Mouse (Mus musculus): ENCODE results near the gene Nat8f4.
"Not testable (repeated sequence)": the region's sequence is repeated elsewhere in the genome, so short reads cannot be mapped to it uniquely, and the experiment has no call there.

Gene Nat8f4

DNA sequence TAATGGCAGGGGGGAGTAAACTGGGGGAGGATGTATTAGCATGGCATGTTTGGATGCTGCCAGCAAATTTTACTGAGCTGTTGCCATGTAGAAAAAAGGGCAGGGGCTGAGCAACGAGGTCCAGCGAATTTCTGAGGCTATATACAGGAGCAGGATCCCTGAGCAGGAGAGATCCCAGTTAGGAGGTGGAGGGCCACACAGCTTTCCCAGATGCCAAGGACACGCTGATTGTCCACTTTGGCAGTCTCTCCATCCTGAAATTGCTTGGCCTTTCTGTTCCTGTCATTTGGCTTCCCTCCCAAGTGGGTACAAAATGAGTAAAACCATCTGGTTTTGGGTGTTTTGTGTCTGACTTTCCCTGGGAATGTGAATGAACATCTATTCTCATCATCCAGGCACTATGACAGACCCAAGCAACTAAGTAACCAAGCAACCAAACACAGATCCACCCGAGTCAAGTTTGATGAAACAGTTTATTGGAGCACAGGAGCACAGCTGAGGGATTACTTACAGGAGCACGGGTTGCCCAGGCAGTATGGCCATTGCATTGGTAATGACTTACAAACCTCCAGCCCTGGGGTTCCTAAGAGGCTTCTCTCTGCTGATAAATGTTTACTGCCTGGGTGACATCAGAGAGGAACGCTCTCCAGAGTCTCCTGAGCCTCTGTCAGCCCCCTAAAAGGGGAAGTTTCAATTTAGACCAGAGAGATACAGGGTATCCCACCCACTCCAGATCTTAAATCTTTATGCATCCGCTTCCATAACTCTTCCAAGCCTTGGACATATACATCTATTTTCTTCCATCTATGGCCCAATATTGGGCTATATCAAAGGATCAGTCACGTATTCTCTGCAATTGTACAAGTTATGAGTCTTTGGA lies 5.8 kb downstream of the Nat8f4 start:
- not testable (repeated sequence) for DNase-seq (ENCODE audit: low spot score in 2 of 2)

DNA sequence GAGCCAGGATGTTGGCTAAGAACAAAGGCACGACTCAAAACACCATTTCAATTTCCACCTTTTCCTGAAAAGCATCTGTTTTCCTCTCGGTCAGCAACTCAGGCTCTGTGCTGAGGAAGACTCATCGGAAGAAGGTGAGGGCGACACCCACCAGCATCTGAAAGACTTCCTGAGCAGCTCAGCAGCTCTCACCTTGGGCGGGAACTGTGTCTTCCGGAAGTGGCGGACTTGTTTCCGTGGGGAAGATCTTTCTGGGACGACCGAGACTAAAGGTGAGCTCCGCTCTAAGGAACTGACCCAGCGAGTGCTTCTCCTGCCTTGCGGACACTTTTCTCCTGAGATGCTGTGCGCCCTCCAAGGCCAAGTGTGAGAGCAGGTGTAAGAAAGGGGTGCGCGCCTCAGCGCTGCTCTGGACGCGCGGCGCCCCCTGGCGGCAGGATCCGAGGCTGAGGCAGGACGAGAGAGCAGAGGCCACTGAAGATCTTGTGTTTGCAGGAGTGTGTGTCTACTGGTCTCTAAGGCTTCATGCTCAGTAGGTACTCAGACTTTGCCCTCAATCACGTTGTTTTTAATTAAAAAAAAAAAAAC lies 9.5 kb downstream of the Nat8f4 start:
- not testable (repeated sequence) for DNase-seq (ENCODE audit: low spot score in 2 of 2)

DNA sequence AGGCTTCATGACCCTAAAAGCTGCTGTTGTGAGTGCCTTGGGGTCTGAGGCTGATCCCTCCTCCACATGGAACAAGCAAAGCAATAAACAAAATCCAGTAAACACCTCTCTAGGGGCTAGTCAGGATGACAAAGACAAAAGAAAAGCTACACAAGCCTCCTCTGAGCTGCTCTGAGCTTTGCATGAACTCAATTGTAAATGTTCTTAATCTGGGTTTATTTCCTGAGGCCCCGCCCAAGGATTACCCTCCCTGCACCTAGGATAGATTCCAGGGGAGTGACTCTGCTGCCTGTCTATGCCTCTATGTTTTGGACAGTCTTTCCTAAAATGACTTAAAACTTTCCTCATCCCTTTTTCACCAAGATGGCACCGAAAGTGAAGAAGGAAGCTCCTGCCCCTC lies 15.7 kb downstream of the Nat8f4 start:
- DNase-seq (ENCODE audit: low spot score in 2 of 2) = no peak

DNA sequence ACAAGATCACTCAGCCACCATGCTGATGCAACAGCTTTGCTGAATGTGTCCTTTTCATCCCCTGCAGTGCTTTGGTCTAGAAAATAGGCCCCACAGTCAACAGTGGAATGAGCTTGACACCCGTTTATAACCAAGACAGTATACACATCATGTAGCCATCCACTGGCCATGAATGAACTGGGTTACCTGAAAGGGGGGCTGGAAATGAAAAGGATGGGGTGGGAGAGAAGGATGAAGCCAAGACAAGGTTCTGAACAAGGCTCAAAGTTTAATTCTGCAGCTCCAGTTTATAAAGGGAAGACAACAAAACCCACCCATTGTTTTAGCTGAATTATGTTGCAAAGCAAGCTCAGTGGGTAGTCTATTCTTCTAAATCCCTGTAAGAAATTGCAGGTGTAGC lies 20.4 kb downstream of the Nat8f4 start:
- no peak for DNase-seq (ENCODE audit: low spot score in 2 of 2)

DNA sequence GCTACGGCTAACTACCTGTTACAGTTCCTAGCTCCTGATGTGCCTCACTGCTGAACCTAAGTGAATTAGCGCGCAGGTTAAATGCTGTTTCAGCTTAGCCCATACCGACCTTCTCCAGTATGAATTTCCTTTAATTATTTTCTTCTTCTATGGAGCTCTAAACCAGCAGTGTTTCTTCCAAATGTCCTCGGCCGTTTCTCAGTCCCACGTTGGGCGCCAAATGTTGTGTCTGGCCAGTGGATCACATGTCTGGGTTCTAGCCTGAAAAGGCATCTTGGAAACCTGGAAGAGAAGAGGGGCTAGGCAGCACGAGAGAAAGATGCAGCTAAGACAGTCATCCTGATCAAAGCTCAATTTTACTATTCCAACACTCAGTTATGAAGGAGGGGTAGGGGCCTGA lies 21.4 kb downstream of the Nat8f4 start:
- not testable (repeated sequence) for DNase-seq (ENCODE audit: low spot score in 2 of 2)

DNA sequence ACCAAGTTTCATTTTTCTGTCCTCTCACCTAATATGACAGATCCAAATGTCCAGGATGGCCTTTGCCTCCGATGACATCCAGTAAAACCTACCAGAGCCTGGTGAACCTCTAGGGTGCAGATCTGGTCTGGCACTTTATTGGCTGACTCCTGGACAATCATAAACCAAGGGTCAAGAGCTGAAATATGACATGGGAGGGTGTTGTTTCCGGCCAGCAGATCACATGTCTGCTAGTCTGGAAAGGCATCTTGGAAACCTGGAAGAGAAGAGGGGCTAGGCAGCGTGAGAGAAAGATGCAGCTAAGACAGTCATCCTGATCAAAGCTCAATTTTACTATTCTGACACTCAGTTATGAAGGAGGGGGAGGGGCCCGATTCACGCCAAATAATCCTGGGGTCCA lies 35.7 kb downstream of the Nat8f4 start, which contains the start of gene Nat8f2:
Gene Nat8f2 (minus strand): TSS at position 153 of the 400 bp plus-strand sequence.
- not testable (repeated sequence) for DNase-seq (ENCODE audit: low spot score in 2 of 2)

DNA sequence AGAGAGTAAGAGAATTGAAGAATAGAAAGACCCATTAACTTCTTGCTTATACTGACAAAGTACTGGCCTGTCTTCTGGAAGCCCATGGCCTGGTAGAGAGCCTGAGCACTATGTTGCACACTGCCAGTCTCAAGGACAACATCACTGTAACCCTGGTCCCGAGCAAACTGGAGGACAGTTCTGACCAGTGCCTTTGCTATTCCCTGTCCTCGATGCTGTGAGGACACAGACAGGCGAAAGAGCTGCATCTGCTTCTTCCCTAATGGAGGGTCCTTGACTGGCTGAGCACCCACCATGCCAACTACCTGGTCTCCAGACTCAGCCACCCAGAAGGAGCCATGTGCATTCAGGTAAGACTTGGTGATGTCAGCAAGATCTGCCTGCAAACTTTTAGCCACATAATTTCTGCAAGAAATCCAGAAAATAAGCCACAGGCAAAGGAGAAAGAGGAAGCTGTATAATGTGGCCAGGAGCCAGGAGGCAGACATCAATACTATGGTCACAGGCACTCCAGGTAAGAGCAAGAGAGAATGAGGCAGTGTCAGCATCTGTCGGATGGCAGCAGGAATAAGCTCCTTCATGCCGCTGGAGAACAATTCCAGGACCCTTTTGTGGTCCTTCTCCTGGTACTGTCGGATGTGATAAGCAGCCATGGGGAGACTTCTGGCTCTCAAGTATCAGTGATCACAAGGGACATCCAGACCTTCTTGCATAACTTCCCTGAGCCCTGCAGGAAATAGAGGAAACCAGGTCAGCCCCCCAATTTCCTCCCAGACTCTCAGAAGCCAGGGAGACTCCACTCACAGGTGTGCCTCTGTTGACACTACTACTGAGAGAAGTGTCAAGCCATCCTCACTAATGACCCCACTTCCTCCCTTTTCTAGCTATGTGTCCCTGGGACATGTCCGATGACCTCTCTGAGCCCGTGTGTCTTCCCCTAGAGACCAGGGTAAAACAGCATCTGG lies 36.7 kb downstream of the Nat8f4 start:
- DNase-seq (ENCODE audit: low spot score in 2 of 2) = no peak

DNA sequence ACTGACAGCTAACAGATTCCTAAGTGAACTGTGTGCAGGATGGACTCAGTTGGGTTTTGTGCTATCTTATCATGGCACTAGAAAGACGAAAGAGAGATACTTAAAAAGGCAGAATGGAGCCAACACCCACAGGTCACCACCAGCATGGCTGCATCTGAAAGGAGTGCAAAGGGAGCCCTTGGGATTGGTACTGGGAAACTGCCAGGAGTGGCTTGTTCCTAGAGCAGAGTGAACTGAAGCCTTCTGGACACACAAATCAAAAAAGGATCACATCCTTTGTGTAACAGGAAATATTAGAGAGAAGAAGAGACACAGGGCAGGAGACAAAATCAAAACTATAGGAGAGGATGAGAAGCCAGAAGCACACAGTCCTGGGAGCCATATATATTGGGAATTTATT lies 37.7 kb downstream of the Nat8f4 start:
- not testable (repeated sequence) for DNase-seq (ENCODE audit: low spot score in 2 of 2)

DNA sequence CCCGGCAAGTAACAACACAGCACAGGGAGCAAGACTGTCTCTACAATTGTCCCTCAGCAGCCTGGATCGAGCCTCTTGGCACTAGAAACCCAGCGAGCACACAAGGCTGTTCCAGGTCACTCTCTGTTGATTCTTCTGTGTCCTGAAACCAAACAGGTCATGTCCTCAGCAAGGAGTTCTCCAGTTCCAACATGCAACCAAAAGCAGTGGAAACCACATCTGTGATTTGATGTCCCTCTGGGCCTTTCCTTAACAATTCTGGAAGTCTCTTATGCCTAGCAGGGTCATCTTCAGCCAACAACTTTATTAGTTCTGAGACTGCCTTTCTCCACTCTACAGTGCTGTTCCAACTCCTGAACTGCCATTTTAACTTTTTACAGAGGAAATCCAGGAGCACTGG lies 38.5 kb downstream of the Nat8f4 start:
- DNase-seq (ENCODE audit: low spot score in 2 of 2) = not testable (repeated sequence)

DNA sequence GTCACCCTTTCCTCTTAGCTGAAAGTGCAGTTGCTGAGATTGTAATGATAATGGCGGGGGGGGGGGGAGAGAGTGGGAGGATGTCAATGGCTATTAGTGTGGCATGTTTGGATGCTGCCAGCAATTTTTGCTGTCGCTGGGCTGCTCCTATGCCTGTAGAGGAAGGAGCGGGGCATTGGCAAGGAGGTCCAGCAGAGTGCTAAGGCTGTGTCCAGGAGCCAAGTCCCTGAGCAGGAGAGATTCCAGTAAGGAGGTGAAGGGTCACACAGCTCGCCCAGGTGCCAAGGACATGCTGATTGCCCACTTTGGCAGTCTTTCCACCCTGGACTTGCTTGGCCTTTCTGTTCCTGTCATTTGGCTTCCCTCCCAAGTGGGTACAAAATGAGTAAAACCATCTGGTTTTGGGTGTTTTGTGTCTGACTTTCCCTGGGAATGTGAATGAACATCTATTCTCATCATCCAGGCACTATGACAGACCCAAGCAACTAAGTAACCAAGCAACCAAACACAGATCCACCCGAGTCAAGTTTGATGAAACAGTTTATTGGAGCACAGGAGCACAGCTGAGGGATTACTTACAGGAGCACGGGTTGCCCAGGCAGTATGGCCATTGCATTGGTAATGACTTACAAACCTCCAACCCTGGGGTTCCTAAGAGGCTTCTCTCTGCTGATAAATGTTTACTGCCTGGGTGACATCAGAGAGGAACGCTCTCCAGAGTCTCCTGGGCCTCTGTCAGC lies 39.6 kb downstream of the Nat8f4 start:
- DNase-seq (ENCODE audit: low spot score in 2 of 2) = not testable (repeated sequence)

DNA sequence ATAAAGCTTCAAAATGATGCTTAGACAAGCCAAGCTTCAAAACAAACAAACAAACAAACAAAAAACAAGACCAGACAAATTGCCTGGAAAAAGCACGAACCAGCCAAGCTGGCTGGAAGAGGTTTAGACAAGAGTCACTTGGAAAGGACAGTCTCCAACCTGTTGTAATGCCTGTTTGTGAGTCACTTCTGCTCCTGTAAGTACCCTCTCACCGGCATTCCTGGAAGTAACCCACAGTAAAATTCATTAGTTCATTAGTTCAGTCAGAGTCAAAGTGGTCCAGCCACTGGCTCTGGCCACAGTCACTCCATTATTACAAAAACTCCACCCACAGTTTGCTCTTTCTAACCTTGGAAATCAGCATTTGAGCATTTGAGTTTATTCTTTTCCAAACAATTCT lies 40.8 kb downstream of the Nat8f4 start:
- no peak for DNase-seq (ENCODE audit: low spot score in 2 of 2)

DNA sequence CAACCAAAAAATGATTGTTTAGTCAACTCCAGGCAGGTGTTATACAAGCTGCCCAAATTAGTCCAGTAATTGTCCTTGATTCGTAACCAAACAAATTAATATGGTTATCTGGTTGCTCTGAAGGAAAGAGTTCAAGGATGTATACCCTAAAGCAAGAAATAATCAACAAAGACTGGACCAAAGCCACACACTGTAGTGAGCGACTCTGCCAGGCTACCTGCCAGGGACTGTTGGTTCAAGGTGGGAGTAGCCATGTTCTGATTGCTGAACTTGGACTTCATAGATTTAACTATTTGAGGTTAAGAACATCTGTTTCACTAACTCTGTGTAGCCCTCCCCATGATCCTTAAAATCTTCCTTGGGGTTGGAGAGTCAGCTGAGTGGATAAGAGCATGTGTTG lies 41.5 kb downstream of the Nat8f4 start:
- DNase-seq (ENCODE audit: low spot score in 2 of 2) = no peak

DNA sequence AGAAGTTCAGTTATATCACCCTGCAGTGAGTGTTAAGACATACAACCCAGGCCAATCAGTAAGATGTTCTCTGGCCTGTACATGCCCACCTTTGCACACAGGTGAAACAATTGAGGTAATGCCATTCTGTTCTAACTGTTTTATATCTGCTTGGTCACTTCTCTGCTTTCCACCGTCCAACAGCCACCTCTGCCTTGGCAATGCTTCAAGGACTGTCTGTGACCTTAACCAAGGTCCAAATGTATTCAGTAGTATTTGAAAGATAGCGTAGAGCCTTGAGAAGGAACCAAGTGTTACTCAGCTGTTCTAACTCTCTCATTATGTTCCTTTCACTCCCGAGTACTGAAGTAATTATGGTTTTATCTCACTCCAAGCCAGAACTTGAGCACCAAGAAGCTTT lies 42.1 kb downstream of the Nat8f4 start:
- DNase-seq (ENCODE audit: low spot score in 2 of 2) = no peak

DNA sequence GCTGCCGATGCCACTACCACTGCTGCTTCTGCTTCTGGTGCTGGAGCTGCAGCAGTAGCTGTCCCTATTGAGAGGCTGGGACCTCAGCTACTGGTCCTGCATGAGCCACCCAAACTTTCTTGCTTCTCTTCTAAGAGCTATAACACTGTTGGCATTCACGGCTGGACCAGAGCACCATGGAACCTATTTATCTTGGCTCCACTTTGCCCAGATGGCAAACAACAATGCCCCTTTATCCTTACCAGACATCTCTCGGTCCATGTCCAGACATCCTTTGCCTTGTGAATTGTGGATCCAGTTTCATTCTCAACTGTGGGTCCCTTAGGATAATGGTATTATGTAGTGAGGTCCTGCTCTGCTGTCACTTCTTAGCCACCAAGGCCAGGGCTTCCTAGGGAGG lies 43.4 kb downstream of the Nat8f4 start:
- no peak for DNase-seq (ENCODE audit: low spot score in 2 of 2)

DNA sequence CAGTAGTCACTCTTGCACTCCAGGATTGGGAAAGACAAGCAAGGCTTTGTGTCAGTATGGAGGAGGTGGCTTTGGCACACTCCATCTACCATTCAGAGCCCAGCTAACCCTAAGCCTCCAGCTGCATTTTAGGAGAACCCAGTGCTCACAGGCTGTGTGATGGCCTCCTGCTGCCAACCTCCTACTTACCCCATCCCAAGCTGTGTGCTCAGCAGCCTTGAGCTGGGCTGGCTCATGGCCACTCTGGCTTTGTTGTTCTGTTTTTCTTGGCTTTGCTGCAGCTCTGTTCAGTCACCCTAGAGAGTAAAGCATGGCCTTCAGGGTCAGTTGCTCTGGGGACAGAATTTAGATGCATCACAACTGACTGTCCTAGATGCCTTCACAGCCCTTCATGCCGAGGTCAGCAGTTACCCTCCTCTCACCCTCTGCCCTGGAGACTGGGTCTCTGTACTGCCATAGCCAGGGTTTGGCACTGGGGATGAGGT lies 48.4 kb downstream of the Nat8f4 start:
- DNase-seq (ENCODE audit: low spot score in 2 of 2) = no peak

DNA sequence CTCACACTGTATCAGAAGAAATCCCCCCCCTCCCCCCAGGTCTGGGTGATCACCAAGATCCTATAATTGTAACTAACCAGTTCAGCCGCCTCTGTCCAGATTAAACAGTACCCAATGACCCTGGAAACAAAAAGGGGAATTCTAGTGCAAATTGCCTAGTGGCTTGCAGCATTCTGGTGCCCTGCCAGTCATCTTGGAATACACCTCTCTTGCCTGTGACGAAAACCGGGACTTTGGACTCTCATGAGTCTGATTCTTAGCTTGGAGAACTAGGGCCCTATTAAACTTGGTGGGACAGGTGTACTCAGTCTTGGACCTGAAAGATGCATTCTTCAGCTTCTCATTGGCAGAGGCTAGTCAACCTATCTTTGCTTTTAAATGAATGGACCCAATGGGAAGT lies 51.2 kb downstream of the Nat8f4 start:
- DNase-seq (ENCODE audit: low spot score in 2 of 2) = no peak

DNA sequence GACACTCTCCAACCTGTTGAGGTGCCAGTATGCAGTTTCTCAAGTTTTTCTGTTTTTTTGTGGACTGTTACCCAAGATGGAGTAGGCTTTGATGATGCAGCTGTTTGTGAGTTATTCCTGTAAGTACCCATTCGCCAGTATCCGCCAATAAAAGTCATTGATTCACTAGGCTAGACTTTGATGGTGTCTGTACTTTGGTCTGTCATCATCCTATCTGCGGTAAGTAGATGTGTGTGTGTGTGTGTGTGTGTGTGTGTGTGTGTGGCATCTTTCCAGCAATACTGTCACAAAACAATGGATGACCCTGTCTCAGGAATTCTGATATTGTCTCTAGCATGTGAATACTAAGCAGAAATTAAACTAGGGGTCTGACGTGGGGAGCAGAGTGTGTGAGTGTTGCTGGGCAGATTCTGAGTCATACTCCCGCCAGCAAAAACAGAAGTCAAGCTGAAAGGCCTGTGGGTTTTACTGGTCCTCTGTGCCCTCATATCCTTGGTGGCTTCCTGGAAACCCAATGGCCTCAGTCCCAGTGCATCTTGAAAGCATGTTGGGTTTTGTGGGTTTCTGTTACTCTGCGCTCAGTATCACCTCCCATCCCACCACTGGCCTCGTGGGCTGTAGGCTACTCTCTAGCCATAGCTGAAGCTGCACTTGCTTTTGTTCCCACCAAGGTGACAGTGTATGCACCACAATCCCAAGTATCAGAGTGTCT lies 53.5 kb downstream of the Nat8f4 start:
- no peak for DNase-seq (ENCODE audit: low spot score in 2 of 2)

DNA sequence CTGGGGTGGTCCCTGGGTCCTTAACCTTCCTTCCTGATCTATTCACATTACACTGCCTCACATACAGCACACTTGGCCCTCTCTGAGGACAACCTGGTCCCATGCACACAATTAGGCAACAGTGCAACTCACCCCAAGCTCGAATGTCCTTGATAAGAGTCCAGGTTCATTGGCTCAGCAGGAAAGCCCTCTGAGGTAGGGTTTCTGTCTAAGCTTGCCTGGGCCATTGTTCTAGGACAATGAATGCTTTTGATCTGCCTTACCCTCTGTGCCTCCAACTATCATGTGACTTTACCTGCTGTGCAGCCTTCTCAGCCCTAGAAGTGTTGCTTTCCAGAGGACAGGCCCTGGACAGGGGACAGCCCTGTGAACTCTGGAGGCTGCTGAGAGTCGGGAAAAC lies 55.4 kb downstream of the Nat8f4 start:
- no peak for DNase-seq (ENCODE audit: low spot score in 2 of 2)

All from spleen, postnatal 4 days (tissue).